Mouse (Mus musculus) hindbrain, embryonic 15.5 days (tissue): Measurements from ENCODE around the gene Snx7. TPM values are rescaled to one million over a fixed set of nuclear protein-coding genes. Genes with fewer than 3 reads are reported as not detected.

ENCODE experiments used
- microRNA-seq: library from miRNA; unstranded; fragments of <30 nt; microRNA quantifications from one replicate; pipeline ENCODE4, GENCODE M21; 2016
- polyA plus RNA-seq: library from polyadenylated mRNA; unstranded; fragments of >200 nt; fragmentation: Nextera tagmentation; extraction: Ambion mirVana; gene quantifications from 2 replicates; pipeline ENCODE4 v1.2.1, GENCODE M21; 2015

Snx7 gene
- polyA plus RNA-seq, 1 experiment from 2014 or later, result 9.4 TPM

Small RNA genes within 50 kb of the gene (microRNA-seq; reads per million reads assigned to microRNA genes)
- not detected for gene Gm24811
